Mouse (Mus musculus) lung, embryonic 15.5 days (tissue): ENCODE data around the gene Ahnak2. TPM values are rescaled to one million over a fixed set of nuclear protein-coding genes. Genes with fewer than 3 reads are reported as not detected.

Source experiments
- ATAC-seq: fragments of 200-750 bp; cut with Nextera tagmentation; 2 replicates; pipeline ENCODE4 v1.8.0; 2017; ENCODE audit warnings: moderate number of reproducible peaks, borderline replicate concordance; ENCODE audit not compliant: low FRiP score, low TSS enrichment; ENCODE audit errors: extremely low read depth
- H3K27ac ChIP-seq: fragments of 300-500 bp; sonication (generic); 2 replicates; pipeline ENCODE4 v1.5.1; 2015; ENCODE audit warnings: moderate library complexity, mild to moderate bottlenecking, inconsistent platforms
- H3K27me3 ChIP-seq: fragments of 300-500 bp; sonication (generic); 2 replicates; pipeline ENCODE4 v1.6.1; 2015; ENCODE audit warnings: inconsistent platforms
- H3K36me3 ChIP-seq: fragments of 300-500 bp; sonication (generic); 2 replicates; pipeline ENCODE4 v1.6.1; 2015; ENCODE audit warnings: inconsistent platforms
- H3K4me1 ChIP-seq: fragments of 300-500 bp; sonication (generic); 2 replicates; pipeline ENCODE4 v1.6.1; 2015; ENCODE audit warnings: inconsistent platforms
- H3K4me2 ChIP-seq: fragments of 300-500 bp; sonication (generic); 2 replicates; pipeline ENCODE4 v1.6.1; 2015; ENCODE audit warnings: inconsistent platforms, mild to moderate bottlenecking, moderate library complexity
- H3K4me3 ChIP-seq: fragments of 300-500 bp; sonication (generic); 2 replicates; pipeline ENCODE4 v1.5.1; 2015; ENCODE audit warnings: mild to moderate bottlenecking, inconsistent platforms
- H3K9ac ChIP-seq: fragments of 300-500 bp; sonication (generic); 2 replicates; pipeline ENCODE4 v1.6.1; 2015; ENCODE audit warnings: inconsistent platforms
- H3K9me3 ChIP-seq: fragments of 300-500 bp; sonication (generic); 2 replicates; pipeline ENCODE4 v1.6.1; 2016; ENCODE audit warnings: inconsistent platforms
- WGBS: fragments of 180-500 bp; shearing (Covaris S2); methylation state at CpG from one replicate; pipeline ENCODE4 v1.1.7; 2015; 5-methylcytosine and 5-hydroxymethylcytosine counted together
- polyA plus RNA-seq: library from polyadenylated mRNA; unstranded; fragments of >200 nt; fragmentation: Nextera tagmentation; extraction: Ambion mirVana; gene quantifications from 2 replicates; pipeline ENCODE4 v1.2.1, GENCODE M21; 2015

The Ahnak2 gene
- polyA plus RNA-seq, 1 experiment from 2014 or later = 0.98 TPM

- Histone ChIP-seq H3K36me3 (peaks cover 39% of the 10 kb centered on the region), H3K9me3 (no peaks in the 10 kb centered on the region)
- WGBS = 82% methylated on average over 7 of the region's 7 CpGs
Measured at GRCm38 (mm10) chr12:112737081-112737480, 65.4 kb downstream of the Ahnak2 start.

GRCm38 (mm10) chr12:112736636-112736925 lies 65.9 kb downstream of the Ahnak2 start:
- H3K36me3 ChIP-seq = peaks cover 43% of the 10 kb centered on the region

More at GRCm38 (mm10) chr12:112737081-112737480, 65.4 kb downstream of the Ahnak2 start:
- no peak overlapping the region for H3K4me3 ChIP-seq
- H3K27ac ChIP-seq = no peak overlapping the region
- H3K4me1 ChIP-seq = no peaks in the 10 kb centered on the region
- no peak for ATAC-seq
- no peaks in the 10 kb centered on the region for H3K27me3 ChIP-seq
- H3K4me2 ChIP-seq = no peak overlapping the region
- no peak overlapping the region for H3K9ac ChIP-seq

GRCm38 (mm10) chr12:112735896-112736635 lies 66.4 kb downstream of the Ahnak2 start:
- Histone ChIP-seq H3K4me3 (no peak overlapping the region), H3K9me3 (no peaks in the 10 kb centered on the region), H3K9ac (no peak overlapping the region), H3K4me2 (no peak overlapping the region), H3K4me1 (no peaks in the 10 kb centered on the region), H3K36me3 (peaks cover 43% of the 10 kb centered on the region), H3K27ac (no peak overlapping the region), H3K27me3 (no peaks in the 10 kb centered on the region)
- WGBS = 87% methylated on average over 29 of the region's 29 CpGs
- no peak for ATAC-seq

More at GRCm38 (mm10) chr12:112736636-112736925, 65.9 kb downstream of the Ahnak2 start:
- WGBS = 81% methylated on average over 10 of the region's 10 CpGs
- no peaks in the 10 kb centered on the region for H3K9me3 ChIP-seq
- no peak for ATAC-seq
- H3K4me2 ChIP-seq = no peak overlapping the region
- H3K4me1 ChIP-seq = no peaks in the 10 kb centered on the region
- no peak overlapping the region for H3K4me3 ChIP-seq
- H3K27ac ChIP-seq = no peak overlapping the region
- H3K27me3 ChIP-seq = no peaks in the 10 kb centered on the region
- no peak overlapping the region for H3K9ac ChIP-seq

GRCm38 (mm10) chr12:112734881-112735655 lies 67.4 kb downstream of the Ahnak2 start:
- H3K9me3 ChIP-seq = no peaks in the 10 kb centered on the region
- no peaks in the 10 kb centered on the region for H3K27me3 ChIP-seq
- no peak overlapping the region for H3K27ac ChIP-seq
- H3K4me3 ChIP-seq = no peak overlapping the region
- no peak overlapping the region for H3K9ac ChIP-seq
- no peak overlapping the region for H3K4me2 ChIP-seq
- WGBS = 84% methylated on average over 19 of the region's 19 CpGs
- H3K4me1 ChIP-seq = no peaks in the 10 kb centered on the region
- ATAC-seq = no peak
- peaks cover 43% of the 10 kb centered on the region for H3K36me3 ChIP-seq

GRCm38 (mm10) chr12:112734108-112734820 lies 68.2 kb downstream of the Ahnak2 start:
- no peaks in the 10 kb centered on the region for H3K9me3 ChIP-seq
- WGBS = 61% methylated on average over 2 of the region's 2 CpGs
- H3K4me1 ChIP-seq = no peaks in the 10 kb centered on the region
- no peak overlapping the region for H3K4me3 ChIP-seq
- no peak overlapping the region for H3K4me2 ChIP-seq
- no peak for ATAC-seq
- no peak overlapping the region for H3K27ac ChIP-seq
- no peaks in the 10 kb centered on the region for H3K27me3 ChIP-seq
- no peak overlapping the region for H3K9ac ChIP-seq
- peaks cover 42% of the 10 kb centered on the region for H3K36me3 ChIP-seq

- 84% methylated on average over 10 of the region's 10 CpGs for WGBS
- H3K27ac ChIP-seq = no peak overlapping the region
- peaks cover 27% of the 10 kb centered on the region; the same call in 1 of the 2 replicates for H3K36me3 ChIP-seq
- H3K9me3 ChIP-seq = no peaks in the 10 kb centered on the region
- ATAC-seq = no peak
- 0 out of 2 replicates have a peak, but pooled peaks cover 2% of the 10 kb centered on the region for H3K4me1 ChIP-seq
- H3K4me2 ChIP-seq = no peak overlapping the region
- no peak overlapping the region for H3K9ac ChIP-seq
- no peaks in the 10 kb centered on the region for H3K27me3 ChIP-seq
- H3K4me3 ChIP-seq = no peak overlapping the region
Measured at GRCm38 (mm10) chr12:112732591-112732990, 69.9 kb downstream of the Ahnak2 start.

- H3K4me3 ChIP-seq = no peak overlapping the region
- ATAC-seq = no peak
- H3K9me3 ChIP-seq = no peaks in the 10 kb centered on the region
- H3K9ac ChIP-seq = no peak overlapping the region
- H3K36me3 ChIP-seq = peaks cover 11% of the 10 kb centered on the region; the same call in 1 of the 2 replicates
- no peak overlapping the region for H3K4me2 ChIP-seq
- 78% methylated on average over 14 of the region's 14 CpGs for WGBS
- 0 out of 2 replicates have a peak, but pooled peaks cover 2% of the 10 kb centered on the region for H3K4me1 ChIP-seq
- no peak overlapping the region for H3K27ac ChIP-seq
- H3K27me3 ChIP-seq = no peaks in the 10 kb centered on the region
Measured at GRCm38 (mm10) chr12:112730808-112731207, 71.6 kb downstream of the Ahnak2 start.

GRCm38 (mm10) chr12:112727801-112728200 lies 74.7 kb downstream of the Ahnak2 start:
- H3K36me3 ChIP-seq = peaks cover 11% of the 10 kb centered on the region; the same call in 1 of the 2 replicates
- H3K4me1 ChIP-seq = peaks cover 15% of the 10 kb centered on the region
- no peak overlapping the region for H3K27ac ChIP-seq
- no peaks in the 10 kb centered on the region for H3K9me3 ChIP-seq
- WGBS = 70% methylated on average over 8 of the region's 8 CpGs
- H3K4me3 ChIP-seq = no peak overlapping the region
- no peak overlapping the region for H3K9ac ChIP-seq
- peaks cover 5% of the 10 kb centered on the region; the same call in 1 of the 2 replicates for H3K27me3 ChIP-seq
- no peak for ATAC-seq
- no peak overlapping the region for H3K4me2 ChIP-seq

GRCm38 (mm10) chr12:112724077-112724805 lies 78.2 kb downstream of the Ahnak2 start:
- Histone ChIP-seq H3K27ac (no peak overlapping the region), H3K4me3 (no peak overlapping the region), H3K4me2 (no peak overlapping the region; the same call in 1 of the 2 replicates), H3K9me3 (no peaks in the 10 kb centered on the region), H3K27me3 (peaks cover 19% of the 10 kb centered on the region), H3K36me3 (peaks cover 4% of the 10 kb centered on the region; the same call in 1 of the 2 replicates), H3K4me1 (peaks cover 35% of the 10 kb centered on the region), H3K9ac (no peak overlapping the region)
- WGBS = 72% methylated on average over 11 of the region's 11 CpGs
- ATAC-seq = no peak

GRCm38 (mm10) chr12:112723445-112723844 lies 79.0 kb downstream of the Ahnak2 start:
- WGBS = 84% methylated on average over 6 of the region's 6 CpGs
- H3K27me3 ChIP-seq = peaks cover 19% of the 10 kb centered on the region
- ATAC-seq = no peak
- H3K4me3 ChIP-seq = peak overlapping the region; percentile 83
- peaks cover 4% of the 10 kb centered on the region; the same call in 1 of the 2 replicates for H3K36me3 ChIP-seq
- peak overlapping the region; percentile 98 for H3K4me2 ChIP-seq
- H3K27ac ChIP-seq = no peak overlapping the region
- H3K9ac ChIP-seq = 0 out of 2 replicates have a peak overlapping the region, but pooled peaks have one; percentile 6
- no peaks in the 10 kb centered on the region for H3K9me3 ChIP-seq
- H3K4me1 ChIP-seq = peaks cover 35% of the 10 kb centered on the region

GRCm38 (mm10) chr12:112723028-112723330 lies 79.5 kb downstream of the Ahnak2 start:
- ATAC-seq = no peak
- H3K9me3 ChIP-seq = no peaks in the 10 kb centered on the region
- H3K27me3 ChIP-seq = peaks cover 19% of the 10 kb centered on the region
- peaks cover 35% of the 10 kb centered on the region for H3K4me1 ChIP-seq
- 14% methylated on average over 5 of the region's 5 CpGs for WGBS
- peak overlapping the region; percentile 69 for H3K9ac ChIP-seq
- H3K36me3 ChIP-seq = peaks cover 4% of the 10 kb centered on the region; the same call in 1 of the 2 replicates
- 0 out of 2 replicates have a peak overlapping the region, but pooled peaks have one; percentile 97 for H3K27ac ChIP-seq
- H3K4me2 ChIP-seq = peak overlapping the region; percentile 98
- peak overlapping the region; percentile 83 for H3K4me3 ChIP-seq
